Mouse (Mus musculus) ES-Bruce4 (cell line): Measurements from ENCODE around the gene Frs3.

Experiments
- CTCF ChIP-seq: IDR thresholded peaks from one replicate; pipeline ENCODE4 v1.8.1; 2011; ENCODE audit warnings: low read depth, low read length
- EP300 ChIP-seq: IDR thresholded peaks from 2 replicates; pipeline ENCODE4 v1.6.1; 2011; ENCODE audit warnings: low read depth, low read length; ENCODE audit not compliant: insufficient read depth

DNA sequence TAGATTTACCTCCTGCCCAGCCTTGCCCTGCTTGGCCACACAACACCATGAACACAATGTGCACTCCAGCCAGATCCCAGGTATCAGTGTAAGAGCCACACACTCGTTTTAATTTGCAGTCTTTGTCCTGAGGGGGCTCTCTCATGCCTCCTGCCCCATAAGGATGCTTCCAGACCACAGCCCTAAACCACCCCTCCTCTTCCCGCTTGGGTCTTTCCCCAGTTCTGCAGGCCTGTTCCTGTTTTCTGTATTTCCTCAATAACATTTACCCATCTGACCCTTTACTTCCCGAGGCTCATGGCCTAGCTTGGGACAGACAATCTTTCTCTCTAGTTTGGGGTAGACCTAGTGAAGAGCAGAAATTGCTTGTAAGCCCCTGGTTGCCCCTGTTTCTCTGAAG is 26.2 kb downstream of the Frs3 start:
- TF ChIP-seq EP300 (no peak), CTCF (no peak)
